Mouse (Mus musculus) mature B cell (primary cell): ENCODE results near the gene Lrch4.

Experiments
- in situ Hi-C: fragments of 300-500 bp; cut with MboI; formaldehyde crosslinking; loops from 2 replicates; pipeline ENCODE4 v1.14.3; 2019

Gene Lrch4

DNA sequence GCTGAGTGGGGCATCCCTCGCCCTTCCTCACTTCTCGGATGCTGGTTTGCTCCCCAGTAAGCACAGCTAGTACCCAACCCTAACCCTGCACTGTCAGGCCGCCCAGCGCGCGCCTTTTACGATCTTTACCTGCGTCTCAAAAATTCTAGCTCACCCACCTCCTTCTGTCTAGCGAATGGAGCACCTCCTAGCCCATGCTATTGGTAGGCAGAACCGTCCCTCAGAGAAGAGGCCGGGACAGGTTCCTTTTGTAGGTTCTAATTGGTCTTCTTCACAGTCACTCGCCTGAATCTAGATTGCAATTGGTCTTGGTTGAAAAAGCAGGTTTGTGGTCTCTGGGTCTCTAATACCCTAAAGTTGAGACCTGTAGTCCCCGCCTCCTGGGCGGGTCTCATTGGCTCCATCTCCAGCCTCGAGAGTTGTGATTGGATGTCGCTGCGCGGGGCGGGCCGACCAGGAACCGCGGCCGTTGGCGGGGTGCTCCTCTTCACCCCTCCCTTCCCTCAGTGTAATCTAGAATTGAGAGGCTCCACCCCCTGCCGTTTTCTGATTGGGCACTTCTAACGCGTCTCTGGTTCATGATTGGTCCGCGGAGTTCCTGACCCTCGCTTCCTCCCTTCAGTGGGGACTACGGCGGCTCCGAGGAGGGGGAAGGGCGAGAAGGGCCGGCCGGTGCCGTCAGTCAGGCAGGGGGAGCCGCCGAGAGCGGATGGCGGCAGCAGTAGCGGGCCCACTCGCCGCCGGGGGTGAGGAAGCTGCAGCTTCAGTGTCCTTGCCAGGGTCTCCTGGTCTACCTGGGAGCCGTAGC lies at the start of gene Lrch4, which contains the start of the genes Fbxo24 and Gm20605:
Lrch4 (plus strand) TSS at position 624 of the 808 bp plus-strand sequence.
Fbxo24 (minus strand) TSS at position 505 of the 808 bp plus-strand sequence.
Gm20605 (plus strand) TSS at position 678 of the 808 bp plus-strand sequence.
- in situ Hi-C loops: no loop called here

DNA sequence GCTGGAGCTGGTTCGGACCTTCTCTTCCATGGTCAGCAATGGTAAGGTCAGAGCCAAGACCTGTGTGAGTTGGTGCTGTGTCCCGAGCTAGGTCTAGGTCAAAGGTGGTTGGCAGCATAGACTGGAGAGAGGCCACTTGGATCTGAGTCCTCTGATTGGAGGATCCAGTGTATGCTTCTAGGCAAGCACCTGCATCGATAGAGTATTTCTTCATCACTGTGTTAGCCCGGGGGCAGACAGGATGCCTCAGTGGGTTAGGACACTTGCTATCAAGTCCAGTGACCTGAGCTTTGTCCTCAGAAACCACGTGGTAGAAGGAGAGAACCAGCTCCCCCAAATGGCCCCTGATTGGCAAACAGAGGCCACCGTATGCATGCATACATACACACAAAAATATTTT lies 48.7 kb upstream of the Lrch4 start:
- in situ Hi-C loops: no loop called here

GRCm38 (mm10) chr5:137582702-137583101 lies 46.2 kb upstream of the Lrch4 start:
- in situ Hi-C loops: no loop called here

DNA sequence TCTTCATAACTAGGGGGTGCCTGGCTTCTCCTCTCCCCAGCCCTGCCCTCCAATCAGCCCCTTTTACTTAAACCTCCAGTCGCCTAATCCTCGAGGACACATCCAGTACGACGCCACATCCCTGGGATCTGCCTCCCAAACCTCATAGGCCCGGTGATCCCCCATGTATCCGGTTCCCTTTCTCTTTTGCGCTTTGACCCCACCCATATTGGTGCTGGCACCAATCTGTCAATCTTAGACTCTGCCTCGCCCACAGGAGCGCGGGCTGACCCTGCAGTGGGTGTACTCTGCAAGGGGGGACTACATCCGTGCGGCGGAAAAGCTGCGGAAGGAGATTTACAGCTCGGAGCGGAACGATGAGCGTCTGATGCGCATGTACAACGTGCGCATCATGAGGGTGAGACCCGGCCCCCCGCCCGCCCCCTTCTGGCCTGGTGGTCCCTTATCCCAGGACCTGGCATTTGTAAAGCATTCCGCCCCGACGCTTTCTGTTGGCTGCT lies 45.2 kb upstream of the Lrch4 start:
- in situ Hi-C loops: no loop called here

GRCm38 (mm10) chr5:137584976-137585375 lies 43.9 kb upstream of the Lrch4 start:
- in situ Hi-C loops: no loop called here

DNA sequence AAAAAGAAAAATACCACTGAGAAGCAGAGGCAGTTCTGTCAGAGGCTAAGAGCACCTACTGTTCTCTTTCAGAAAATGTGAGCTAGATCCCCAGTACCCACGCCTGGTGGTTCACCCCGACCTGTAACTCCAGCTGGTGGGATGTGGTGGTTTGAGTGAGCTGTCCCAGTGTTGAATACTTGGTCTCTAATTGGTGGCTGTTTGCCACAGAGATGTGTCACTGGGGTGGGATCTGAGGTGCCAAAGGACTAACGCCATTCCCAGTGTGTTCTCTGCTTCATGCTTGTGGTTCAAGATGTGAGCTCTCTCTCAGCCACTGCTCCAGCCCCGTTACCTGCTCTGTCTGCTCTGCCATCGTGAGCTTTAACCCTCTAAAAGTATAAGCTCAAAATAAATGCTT lies 38.4 kb upstream of the Lrch4 start:
- in situ Hi-C loops: no loop called here

DNA sequence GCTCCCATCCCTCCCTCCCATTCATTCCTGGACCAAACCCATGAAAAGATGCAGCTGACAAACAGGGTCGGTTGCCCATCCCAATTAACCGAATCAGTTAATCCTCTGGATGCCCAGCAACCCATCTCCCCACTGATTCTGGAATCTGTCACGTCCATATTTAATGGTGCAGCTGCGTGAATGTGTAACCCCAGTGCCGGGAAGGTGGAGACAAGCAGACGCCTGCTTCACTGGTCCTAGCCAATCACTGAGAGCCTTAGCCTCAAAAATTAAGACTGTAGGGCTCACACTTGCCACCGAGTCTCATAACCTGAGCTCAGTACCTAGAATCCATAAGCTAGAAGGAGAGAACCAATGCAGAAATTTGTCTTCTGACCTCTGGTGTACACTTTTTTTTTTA lies 33.0 kb upstream of the Lrch4 start:
- in situ Hi-C loops: no loop called here

GRCm38 (mm10) chr5:137596601-137597261 lies 32.2 kb upstream of the Lrch4 start:
- in situ Hi-C loops: no loop called here

GRCm38 (mm10) chr5:137597625-137598024 lies 31.3 kb upstream of the Lrch4 start:
- in situ Hi-C loops: no loop called here

GRCm38 (mm10) chr5:137598100-137598826 lies 30.7 kb upstream of the Lrch4 start:
- in situ Hi-C loops: no loop called here

DNA sequence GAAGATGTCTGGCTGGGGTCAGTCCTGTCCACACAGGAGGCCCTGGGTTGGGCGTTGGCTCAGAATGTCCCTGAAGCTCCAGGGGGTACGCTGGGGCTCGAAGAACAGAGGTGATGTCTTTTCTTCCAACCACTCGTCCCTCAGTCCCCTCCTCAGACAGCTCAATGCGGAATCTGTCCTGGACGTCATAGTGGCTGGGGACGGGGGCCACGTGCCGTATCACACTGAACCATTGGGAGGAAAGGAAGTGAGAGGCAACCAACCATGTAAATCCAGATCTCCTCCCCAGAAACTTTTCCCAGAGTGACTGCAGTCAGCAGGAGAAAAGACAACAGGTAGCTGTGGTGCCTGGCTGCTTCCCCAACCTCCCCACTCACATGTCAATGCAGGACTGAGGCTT lies 29.3 kb upstream of the Lrch4 start:
- in situ Hi-C loops: no loop called here

- in situ Hi-C loops: no loop called here
Observed at GRCm38 (mm10) chr5:137600281-137600618, 28.7 kb upstream of the Lrch4 start.

- in situ Hi-C loops: no loop called here
Observed at GRCm38 (mm10) chr5:137600619-137601364, 28.1 kb upstream of the Lrch4 start, which contains the start of gene Mospd3. Gene Mospd3, minus strand, starts transcription at chr5:137601058.

- in situ Hi-C loops: no loop called here
Observed at GRCm38 (mm10) chr5:137601365-137601729, 27.6 kb upstream of the Lrch4 start.

DNA sequence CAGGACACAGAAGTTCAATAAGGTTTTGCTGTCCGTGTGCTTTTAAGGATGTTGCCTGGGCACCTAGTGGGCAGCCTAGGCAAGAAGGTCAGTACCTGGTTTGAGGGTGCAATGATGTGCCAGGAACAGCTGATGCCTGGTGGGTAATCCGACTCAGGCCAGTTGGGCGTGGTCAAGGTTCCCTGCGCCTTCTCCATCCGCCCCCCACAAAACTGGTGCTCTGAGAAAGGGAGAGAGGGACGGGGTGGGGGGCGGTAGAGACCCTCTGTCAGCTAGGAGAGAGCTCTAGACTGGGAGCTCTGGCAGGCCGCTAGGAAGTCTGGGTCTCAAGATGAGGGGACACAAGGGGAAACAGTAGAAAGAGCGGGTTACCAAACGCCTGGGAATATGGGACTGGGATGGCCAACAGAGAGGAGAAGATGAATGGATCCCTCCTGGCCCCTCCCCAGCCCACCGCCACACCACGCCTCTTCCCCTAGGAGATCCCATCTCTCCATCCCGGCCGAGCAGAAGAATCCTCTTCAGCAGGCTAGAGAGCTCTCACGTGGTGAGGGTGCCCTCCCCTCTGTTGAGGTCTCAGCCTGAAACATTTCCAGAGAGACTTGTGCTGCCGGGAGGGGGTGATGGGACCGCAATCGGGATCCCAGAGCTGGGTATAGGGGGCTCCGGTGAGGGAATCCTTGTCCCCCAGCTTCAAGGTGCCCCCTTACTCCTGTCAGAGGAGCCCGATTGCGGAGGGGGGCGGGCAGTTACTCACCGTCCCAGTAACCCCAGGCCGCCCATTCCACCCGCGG lies 20.9 kb upstream of the Lrch4 start:
- in situ Hi-C loops: no loop called here

DNA sequence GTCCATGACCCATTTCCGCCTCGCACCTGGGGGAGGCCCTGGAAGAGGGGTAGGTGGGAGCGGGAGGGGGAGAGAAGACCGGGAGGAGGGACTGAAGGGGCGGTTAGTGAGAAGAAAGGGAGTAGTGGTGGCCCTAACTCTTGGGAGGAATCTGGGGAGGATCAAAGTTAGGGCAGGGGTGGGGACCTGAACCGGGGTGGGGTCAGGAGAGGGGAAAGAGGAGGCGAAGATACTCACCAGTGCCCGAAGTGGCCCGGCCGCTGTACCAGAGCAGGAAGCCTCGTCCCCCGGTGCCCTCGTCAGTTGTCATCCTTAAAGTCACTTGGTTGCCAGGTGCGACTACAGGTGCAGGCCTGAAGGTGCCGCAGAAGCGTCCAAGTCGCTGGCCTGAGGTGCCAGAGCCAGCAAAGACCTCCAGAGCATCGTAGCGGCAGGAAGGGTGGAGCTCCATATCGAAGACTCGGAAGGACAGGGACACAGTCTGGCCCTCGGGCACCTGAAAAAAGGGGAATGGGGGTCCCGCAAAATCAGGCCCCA lies 20.2 kb upstream of the Lrch4 start:
- in situ Hi-C loops: no loop called here

DNA sequence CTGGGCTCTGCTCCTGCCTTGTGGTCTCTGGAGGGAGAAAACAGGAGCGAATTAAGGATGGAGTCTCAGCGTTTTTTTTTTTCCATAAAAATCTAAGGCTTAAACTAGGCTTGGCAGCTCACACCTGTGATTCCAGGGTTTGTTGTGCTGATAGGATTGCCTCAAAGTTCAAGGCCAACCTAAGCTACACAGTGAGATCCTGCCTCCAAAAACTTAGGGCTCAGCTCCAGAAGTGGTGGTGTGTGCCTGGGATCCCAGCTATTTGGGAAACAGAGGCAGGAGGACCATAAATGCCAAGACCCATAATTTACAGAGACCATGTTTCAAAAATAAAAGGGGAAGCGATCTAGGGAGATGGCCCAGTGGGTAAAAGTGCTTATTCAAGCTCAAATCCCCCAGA lies 19.6 kb upstream of the Lrch4 start:
- in situ Hi-C loops: no loop called here

DNA sequence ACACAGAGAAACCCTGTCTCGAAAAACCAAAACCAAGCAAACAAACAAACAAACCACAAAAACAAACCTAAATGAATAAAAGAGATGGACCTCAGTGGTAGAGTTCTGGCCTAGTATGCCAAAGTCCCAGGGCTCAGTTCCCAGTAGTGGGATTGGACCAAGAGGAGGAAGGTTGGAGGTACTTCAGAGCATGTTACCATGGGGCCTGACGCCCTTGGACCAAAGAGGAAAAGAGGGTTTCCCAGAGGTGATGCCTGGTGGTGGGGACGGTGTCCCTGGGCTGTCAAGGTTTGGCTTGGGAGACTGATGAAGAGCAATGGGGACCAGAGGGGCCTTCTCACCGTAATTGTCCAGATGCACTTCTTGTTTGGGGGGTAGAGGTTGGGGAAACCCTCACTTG lies 18.9 kb upstream of the Lrch4 start:
- in situ Hi-C loops: no loop called here

- in situ Hi-C loops: no loop called here
Observed at GRCm38 (mm10) chr5:137610548-137611244, 18.2 kb upstream of the Lrch4 start.

GRCm38 (mm10) chr5:137611245-137611602 lies 17.7 kb upstream of the Lrch4 start:
- in situ Hi-C loops: no loop called here
